Mouse (Mus musculus) erythroblast, adult 5-6 weeks (primary cell): ENCODE results near the gene Sorcs3. TPM values are rescaled to one million over a fixed set of nuclear protein-coding genes. Genes with fewer than 3 reads are reported as not detected.

Source experiments
- ATAC-seq: replicated peaks from 2 replicates; pipeline ENCODE4 v1.8.0; 2016; ENCODE audit warnings: moderate number of reproducible peaks, mild to moderate bottlenecking, moderate TSS enrichment, inconsistent platforms; ENCODE audit not compliant: poor library complexity, low FRiP score, severe bottlenecking
- total RNA-seq, 2 experiments: library from RNA; stranded (forward) in 1 of 2; stranded (reverse) in 1 of 2; fragments of 150-400 nt in 1 of 2; fragments of 200-764, 138-1000 nt in 1 of 2; gene quantifications; 2 replicates each; pipeline versions ENCODE4 v1.2.3 to v1.2.4; 2015 to 2017; ENCODE audit warnings: low replicate concordance in 2 of 2

The Sorcs3 gene
- total RNA-seq, 2 experiments from 2014 or later: not detected

DNA sequence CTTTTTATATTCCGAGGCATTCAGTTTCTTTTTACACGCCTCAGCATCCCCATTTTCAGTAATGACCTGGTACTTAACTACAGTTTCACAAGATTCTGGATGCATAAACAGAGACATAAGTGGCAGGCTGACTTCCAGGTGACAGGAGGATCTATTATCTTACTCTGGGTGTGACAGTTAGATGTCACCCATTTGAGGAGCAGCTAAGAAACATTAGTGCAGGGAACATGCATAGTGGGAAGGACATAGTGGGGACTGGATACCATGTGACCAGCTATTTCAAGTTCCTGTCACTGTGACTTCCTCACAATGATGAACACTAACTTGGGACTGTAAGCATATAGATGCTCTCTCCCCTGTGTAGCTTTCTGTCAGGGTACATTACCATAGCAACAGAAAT is 156.3 kb downstream of the Sorcs3 start:
- ATAC-seq: no peak

DNA sequence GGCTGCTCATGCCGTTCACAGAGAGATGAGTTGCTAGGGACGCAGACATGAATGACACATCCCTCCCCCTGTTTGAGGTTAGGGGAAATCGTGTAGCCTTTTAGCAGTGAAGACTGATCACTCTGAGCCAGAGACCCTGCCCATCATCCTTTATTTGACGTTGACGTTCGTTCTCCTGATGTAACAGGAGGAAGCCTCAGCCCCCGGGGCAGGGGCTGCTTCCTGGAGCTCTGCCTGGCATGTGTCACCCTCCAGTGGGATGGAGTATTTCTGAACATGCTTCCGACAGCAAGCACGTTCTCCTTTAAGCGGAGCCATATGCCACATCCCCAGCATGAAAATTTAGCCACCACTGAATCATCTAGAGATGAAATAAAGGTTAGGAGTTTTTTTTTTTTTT is 162.2 kb downstream of the Sorcs3 start:
- no peak for ATAC-seq

DNA sequence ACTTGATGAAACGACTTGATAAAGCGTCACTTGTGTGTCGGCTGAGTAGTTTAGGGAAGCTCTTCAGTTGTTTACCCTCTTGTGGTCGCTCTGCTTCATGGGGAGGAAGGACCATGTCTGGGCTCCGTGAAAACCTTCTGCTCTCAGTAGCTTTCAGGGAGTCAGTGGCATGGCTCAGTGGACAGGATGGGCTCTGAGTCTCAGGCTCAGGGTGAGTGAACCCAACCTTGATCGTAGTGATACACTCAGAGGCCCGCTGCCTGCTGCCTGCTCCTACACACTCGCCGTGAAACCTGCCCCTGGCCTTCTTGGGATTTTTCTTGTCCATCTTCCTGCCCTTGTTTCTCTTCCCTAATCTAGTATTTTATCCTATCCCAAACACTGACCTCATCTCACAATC is 166.0 kb downstream of the Sorcs3 start:
- ATAC-seq: no peak

DNA sequence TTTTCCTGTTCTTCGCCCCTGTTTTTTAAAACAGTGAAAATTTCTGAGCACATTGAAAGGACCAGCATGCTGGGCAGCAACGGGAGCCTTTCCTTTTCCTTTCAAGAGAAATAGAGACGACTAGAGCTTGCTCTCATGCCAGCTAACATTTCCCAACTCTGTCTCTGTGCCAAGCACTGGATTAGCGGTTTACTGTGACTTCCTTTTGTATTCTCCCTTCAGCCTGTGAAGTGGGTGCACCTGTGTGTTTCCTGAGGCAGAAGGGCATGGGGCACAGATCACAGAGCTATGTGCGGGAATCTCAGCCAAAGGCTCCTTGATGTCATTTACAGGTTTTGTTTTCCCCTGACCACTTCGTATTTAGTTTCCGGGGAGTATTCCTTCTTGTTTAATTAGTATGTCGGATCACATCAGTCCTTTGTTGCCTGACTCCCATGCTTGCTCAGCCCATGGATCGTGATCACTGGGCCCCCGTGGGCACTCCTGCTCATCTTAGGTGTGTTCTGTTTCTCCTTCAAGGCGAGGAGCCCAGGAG is 172.2 kb downstream of the Sorcs3 start:
- no peak for ATAC-seq

DNA sequence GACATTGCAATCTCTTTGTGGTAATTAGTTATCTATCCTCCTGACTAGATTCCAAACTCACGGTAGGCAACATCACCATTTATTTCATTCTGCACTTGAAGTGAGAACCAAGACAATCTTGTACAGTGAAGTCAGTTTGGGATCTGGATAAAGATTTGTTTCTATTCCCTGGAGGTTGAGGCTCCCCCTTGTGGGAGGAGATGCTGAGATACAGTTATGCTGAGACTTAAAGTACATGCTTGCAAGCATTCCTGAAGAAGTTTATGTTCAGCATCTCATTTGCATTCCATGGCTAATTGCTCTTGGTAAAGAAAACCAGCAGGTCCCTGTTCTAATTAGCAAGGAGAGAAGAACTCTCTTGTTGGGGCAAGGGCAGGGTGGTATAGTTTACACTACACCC is 185.7 kb downstream of the Sorcs3 start:
- ATAC-seq: no peak

DNA sequence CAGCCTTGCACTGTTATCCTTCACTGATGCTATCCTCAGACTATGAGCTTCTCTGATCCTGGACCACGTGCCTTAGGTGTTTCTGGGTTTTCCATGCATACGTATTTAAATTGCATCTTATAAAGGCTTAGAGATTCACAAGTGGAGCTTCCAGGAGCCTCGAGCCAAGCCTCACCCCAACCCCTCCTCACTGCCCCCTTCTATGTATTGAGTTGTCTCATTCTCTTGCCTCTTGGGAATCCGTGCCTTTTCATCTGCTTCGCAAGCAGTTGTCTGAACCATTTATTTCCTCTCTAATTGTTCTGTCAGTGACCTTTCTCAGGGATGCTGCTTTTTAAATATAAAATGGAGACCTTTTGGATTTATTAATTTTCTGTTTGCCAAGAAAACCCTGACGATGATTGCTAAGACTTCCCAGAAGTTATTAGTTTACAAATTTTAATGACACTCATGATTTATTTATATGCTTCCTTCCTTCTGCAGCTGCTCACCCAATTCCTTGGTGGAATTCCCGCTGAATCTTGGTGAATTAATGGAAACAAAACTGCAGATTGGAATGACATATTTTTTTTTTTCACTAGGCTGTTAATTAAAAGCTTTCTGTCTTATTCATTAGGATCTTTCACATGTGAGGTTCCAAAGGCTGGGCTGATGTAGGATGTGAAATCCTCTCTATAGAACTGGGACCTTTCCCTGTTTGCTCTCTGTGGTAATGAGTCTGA is 199.1 kb downstream of the Sorcs3 start:
- ATAC-seq: no peak

DNA sequence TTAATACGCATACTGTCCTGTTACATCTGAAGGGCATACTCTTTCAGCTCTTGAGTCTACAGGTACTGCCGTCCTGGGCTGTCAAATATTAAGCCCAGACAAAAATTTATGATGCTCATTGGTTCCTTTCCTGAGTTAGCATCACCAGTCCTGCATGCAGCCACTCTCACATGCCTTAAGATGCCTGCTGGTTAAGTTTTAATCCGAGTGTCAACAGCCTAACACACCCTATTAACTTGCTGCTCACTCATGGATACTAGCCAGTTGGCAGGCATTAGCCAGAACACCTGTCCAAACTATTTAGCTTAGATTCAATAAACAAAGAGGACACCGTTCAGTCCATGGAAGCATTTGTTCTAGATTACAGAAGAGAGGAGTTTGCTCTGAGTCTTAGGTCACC is 202.4 kb downstream of the Sorcs3 start:
- no peak for ATAC-seq

DNA sequence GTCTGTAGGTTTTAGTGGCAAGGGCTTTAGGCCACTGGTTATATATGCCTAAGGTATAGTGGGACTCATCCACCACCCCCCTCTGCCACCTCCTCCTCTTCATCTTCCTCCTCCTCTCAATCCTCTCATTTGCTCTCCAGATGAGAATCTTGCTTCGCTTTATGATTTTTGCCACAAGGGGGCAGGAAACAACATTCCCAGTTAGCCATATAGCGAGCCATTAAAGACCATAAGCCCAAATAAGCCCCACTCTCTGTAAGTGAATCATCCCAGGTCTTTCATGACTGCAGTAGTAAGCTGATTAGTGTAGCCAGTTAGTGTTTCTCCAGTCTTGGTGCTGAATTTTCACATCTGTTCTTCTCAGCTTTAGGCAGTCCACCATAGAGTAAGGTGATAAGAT is 205.5 kb downstream of the Sorcs3 start:
- no peak for ATAC-seq

DNA sequence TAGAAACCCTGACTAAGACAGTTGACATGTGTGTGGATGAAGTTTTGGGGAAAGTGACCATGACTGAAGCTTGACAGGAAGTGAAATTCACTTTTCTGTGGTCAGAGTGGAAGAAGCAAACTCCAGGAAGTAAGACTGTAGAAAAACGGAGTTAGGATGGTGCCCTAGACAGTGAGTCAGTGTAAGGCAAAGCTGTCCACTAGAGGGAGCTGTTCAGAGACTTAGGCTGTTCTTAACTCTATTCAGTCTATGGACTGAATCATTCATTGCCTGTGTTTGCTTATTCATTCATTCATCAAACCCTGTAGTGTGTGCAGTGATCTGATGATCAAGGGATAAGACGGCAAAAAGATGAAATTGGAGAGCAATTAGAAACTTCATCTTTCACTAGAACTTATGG is 208.0 kb downstream of the Sorcs3 start:
- no peak for ATAC-seq

DNA sequence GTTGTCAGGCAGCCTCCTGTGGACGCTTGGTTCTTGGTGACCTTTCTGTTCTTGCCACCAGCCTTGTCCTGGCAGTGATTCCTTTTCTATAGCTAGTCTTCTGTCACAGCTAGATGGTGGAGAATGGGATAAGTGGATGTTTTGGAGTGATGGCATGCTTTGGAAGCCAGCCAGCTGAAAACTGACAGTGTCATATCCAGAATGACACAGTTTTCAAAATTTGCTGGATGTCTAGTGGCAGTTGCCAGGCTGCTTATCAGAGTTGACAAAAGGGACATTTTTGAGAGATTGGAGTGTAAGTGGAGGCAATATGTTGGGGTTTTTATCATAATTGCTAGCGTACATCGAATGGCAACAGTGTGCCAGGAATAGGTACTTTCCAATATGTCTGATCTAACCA is 212.5 kb downstream of the Sorcs3 start:
- ATAC-seq: no peak

DNA sequence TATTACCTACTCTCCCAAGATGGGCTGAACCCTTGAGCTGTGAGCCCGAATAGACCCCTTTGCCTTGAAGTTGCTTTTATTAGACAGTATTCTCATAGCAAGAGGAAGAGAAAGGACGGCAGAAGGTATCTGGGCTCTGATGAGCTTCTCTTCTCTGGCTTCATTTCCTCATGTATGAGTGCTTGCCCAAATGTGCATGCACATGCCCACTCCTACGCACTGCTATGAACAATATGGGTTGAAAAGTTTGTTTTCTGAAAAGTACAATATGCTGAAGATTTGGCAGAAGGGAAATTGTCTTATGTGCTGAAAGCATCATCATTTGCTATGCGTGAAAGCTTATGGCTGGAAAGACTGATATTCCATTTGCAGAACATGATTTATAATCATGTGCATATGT is 223.4 kb downstream of the Sorcs3 start:
- ATAC-seq: no peak

DNA sequence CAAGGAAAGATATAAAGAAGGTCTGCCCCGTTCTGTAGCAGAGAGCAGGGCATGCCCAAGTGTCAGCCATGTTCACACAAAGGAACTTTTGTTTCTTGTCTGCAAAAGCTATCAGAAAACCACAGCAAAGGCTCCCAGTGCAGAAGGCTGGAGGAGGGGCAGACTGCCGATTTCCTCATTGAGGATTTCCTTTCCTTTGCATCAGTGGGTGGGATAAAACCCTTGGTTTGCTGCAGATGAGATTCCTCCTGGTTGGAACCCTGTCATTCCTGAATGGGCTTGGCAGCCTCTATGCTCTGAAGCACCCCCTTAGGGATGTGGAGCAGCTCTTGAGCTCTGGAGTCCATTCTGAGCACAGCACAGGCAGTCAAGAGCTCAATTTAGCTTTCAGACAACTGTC is 223.9 kb downstream of the Sorcs3 start:
- no peak for ATAC-seq

DNA sequence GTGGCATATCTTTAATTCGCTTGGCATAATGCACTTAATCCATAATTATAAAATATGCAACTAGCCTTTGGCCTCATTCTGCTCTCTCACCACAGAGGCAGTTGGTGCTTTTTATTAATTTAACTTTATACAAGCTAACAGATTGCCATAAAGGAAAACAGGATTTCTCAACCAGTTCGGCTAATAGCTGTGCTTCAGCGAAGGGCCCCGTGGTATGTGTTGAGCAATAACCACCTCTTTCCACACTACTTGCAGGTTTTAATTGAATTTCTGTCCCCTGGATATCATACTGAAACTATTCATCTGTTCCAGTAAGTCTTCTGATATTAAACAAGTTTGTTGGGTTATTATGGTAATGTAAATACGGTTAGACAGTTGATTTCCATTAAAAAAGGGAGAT is 224.5 kb downstream of the Sorcs3 start:
- no peak for ATAC-seq

DNA sequence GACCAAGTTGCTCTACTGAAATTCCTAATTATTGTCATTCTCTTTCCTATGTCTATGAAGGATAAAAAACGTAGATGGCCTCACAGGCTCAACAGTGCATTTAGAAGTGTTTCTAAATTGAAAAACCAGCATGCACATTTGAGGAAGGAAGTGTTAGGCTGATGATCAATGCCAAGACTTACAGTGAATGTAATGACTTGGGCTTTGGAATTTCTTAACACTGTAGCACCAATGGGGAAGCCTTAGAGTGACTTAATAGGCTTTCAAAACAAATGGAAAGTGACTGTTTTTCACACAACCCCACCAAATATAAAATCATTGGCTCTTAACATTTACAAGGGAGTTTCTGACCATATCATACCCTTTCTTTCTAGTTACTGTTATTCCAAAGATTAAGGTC is 232.6 kb downstream of the Sorcs3 start:
- ATAC-seq: no peak

DNA sequence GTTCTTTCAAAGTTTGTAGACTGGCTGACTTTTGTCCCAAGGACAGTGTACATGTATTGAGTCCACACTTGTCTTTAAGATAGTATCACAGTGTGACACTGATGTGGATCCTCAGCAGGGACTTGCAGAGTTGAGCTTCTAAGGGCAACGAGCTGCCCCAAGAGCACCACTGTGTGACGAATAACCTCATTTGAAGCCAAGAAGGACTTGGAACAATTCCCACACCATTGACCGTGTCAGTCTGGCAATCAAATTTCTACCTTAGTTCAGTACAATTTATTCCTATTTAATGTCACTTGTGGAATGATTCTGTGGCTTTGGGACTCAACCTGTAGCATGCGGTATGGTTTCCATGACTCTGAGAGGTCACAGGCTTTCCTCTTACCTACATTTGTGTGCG is 255.3 kb downstream of the Sorcs3 start:
- ATAC-seq: no peak

DNA sequence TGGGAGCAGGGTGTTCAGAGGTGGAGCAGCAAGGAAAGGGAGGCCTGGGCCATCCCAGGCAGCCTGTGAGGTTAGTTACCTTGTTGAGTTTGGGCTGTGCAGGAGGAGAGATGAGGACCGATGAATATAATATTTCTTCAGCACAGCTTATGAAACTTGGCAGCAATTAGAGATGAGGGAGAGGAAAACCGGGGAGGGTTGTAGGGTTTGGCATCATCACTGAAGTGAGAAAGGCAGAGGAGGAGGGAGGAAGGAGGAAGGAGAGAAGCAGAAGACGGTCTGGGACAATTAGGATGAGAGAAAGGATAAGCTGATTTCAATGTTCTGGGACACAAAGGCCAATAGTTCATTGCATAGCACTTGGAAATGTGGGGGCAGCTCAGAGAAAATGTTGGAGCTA is 256.6 kb downstream of the Sorcs3 start:
- ATAC-seq: no peak

DNA sequence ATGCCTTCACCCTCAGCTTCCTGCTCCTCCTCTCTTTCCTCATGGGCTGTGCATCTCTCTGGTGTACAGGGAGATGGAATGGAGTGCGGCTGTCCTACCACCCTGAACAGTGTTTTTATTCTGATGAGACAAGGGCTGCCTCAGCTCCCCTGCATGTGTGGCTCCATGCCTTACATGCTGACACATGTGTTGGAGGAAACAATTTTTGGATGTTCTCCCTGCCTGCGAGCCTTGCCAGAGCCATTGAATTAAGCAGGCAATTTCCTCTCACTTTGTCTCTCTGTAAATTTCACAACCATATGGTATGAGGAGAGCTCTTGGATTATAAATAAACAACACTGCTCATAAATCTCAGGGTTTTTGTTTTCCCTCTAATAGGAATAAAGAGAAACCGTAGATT is 257.7 kb downstream of the Sorcs3 start:
- ATAC-seq: no peak

DNA sequence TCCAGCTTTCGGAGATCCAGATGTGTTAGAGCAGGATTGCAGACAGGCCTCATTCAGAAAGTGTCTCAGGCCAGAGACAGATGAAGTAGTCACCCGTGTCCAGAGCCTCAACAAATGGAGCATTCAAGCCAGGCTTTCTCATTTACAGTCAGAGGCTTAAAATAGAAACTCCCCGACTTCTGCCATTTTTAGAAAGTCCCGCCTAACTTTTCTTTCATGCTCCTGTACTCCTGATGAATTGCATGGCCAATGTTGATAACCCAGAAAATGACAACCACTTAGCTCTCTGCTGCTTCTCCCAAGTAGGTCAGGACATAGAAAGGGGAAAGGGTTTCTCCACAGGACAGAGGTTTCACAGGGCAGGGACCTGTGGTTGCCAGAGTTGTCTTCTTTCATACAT is 261.6 kb downstream of the Sorcs3 start:
- no peak for ATAC-seq

DNA sequence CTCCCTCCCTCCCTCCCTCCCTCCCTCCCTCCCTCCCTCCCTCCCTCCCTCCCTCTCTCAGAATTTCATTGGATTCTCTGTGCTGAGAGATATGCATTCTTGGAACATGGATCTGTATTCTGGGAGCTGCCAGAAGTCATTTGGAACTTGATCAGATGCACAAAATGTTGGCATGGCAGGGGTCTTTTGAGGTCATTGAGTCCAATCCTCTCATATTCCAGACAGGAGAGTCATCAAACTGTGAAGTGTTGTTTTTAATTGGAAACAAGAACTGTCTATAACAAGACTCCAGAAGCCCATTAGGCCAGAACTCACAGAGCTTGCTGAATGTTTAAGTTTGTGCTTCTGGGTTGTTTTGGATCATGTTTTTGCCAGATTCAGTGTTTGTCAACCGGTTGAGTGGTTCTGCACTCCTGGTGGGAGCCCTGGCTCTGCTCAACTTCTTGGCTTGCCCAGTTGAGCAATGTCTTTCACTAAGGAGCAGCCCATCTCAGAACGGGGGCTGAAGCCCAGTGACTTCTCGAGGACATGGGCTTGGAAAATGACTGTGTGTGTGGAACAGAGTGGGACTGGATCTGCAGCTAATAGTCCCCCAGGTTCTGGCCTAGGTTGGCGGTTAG is 264.1 kb downstream of the Sorcs3 start:
- ATAC-seq: no peak

DNA sequence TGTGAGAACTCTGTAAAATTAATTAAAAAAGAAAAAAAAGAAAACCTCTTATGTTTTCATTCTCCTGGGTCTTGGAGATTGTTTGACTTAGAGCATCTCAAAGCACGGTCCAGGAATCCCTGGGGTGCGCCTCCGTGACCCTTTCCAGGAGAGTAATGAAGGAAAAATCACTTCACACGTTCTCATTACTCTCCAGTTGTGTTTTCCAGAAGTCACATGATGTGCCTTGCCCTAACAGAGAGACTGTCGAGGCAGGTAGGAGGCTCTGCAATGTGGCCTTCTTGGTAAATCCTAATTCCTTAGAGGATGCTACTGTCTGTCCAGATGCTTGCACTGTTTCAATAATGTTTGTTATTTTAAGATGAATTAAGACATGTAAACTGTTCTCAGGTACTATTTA is 266.1 kb downstream of the Sorcs3 start:
- no peak for ATAC-seq

DNA sequence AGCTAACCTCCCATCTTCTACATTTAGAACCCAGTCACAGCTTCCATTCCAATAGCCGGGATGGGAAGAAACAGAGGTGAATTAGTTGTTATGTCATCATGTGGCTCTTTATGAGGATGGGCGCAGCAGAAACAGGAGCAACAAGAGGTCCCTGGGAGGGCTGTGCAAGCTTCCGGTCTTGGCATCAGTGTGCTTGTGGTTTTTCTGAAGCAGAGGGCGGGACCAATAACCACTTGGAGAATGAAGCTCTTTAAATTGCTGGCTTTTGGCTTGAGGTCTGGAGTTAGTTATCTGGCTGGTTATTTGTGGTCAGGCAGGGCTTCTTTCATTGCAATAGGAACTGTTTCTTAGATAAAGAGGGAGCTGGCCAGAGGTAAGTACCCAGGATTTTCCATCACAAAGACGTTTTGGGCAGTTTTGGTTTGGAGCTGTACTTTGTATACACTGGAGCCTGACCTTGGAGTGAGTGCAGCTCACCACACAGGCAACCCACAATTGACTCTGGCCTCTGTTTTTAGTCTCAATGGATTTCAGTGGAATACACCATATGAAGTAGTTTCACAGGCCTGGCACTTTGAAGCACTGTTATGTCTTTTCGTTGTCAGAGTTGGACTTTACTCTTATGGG is 270.1 kb downstream of the Sorcs3 start:
- no peak for ATAC-seq
